Mouse (Mus musculus) embryonic fibroblast, embryonic 13.5 days (primary cell): ENCODE measurements around the gene Tmem259.

Experiments used
- CTCF ChIP-seq: IDR thresholded peaks from 2 replicates; pipeline ENCODE4 v1.5.1; 2011; ENCODE audit warnings: mild to moderate bottlenecking, control low read depth, low read length, moderate library complexity, borderline replicate concordance; ENCODE audit not compliant: insufficient read depth
- POLR2A ChIP-seq: IDR thresholded peaks from 2 replicates; pipeline ENCODE4 v1.6.1; 2011; ENCODE audit warnings: low read depth, mild to moderate bottlenecking, control low read depth, low read length, moderate library complexity

DNA sequence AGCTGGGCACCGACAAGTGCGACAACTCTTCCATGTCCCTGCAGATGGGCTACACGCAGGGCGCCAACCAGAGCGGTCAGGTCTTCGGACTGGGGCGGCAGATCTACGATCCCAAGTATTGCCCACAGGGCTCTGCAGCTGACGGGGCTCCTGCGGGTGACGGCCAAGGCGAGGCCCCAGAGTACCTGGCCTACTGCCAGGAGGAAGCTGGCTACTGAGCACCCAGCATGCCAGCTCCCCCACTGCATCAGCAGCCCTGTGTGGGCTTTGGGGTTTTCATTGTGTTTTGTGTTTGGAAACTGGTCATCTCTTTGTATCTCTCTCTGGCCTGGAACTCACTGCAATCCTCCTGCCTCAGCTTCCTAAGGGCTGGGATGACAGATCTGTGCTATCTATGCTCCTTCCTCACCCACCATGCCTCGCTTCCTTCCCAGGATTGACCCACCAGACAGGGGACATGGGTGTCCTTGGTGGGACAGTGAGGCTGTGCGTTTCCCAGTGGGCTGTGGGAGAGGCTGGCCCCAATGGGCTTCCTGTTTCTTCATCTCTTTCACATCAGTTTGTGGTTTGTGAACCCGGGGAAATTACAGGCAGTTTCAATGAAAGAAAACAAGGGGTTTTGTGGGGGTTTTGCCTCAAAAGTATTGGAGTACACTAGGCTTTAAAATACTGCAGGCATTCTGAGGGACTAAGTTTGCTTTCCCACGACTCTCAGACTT, 10.4 kb upstream of the Tmem259 start:
- TF ChIP-seq CTCF (no peak), POLR2A (no peak)
